Mouse (Mus musculus) myocyte (in vitro differentiated cells): ENCODE results near the gene Aen. TPM values are rescaled to one million over a fixed set of nuclear protein-coding genes. Genes with fewer than 3 reads are reported as not detected.
A peak's percentile ranks its signal among the peaks of the same experiment; 100 is the strongest.

Experiments
- H3K27me3 ChIP-seq: one replicate; pipeline ENCODE4 v1.6.1; 2011; ENCODE audit not compliant: control insufficient read depth, insufficient read depth, insufficient read length
- H3K36me3 ChIP-seq: one replicate; pipeline ENCODE4 v1.6.1; 2011; ENCODE audit not compliant: control insufficient read depth, insufficient read depth
- H3K4me2 ChIP-seq: one replicate; pipeline ENCODE4 v1.6.1; 2011; ENCODE audit warnings: low read depth, control low read depth
- H3K4me3 ChIP-seq: one replicate; pipeline ENCODE4 v1.5.1; 2011; ENCODE audit warnings: mild to moderate bottlenecking, control low read depth, moderate library complexity
- H3K79me2 ChIP-seq: one replicate; pipeline ENCODE4 v1.6.1; 2011; ENCODE audit not compliant: control insufficient read depth, insufficient read depth
- H3ac ChIP-seq: one replicate; pipeline ENCODE4 v1.6.1; 2011; ENCODE audit not compliant: control insufficient read depth, insufficient read length
- CEBPB ChIP-seq: IDR thresholded peaks from 2 replicates; pipeline ENCODE4 v1.6.1; 2011; ENCODE audit warnings: mild to moderate bottlenecking, moderate library complexity; ENCODE audit not compliant: poor library complexity, insufficient read depth, severe bottlenecking
- E2F4 ChIP-seq: IDR thresholded peaks from one replicate; pipeline ENCODE4 v1.6.1; 2011; ENCODE audit warnings: mild to moderate bottlenecking, control low read depth, moderate library complexity; ENCODE audit not compliant: insufficient read depth
- MAX ChIP-seq: IDR thresholded peaks from one replicate; pipeline ENCODE4 v1.6.1; 2011; ENCODE audit warnings: low read depth, mild to moderate bottlenecking, control low read depth
- MYOD1 ChIP-seq, 3 experiments: IDR thresholded peaks; one replicate each; pipeline ENCODE4 v1.6.1; 2011; ENCODE audit warnings: control low read depth in 2 of 3, low read depth in 2 of 3, mild to moderate bottlenecking in 2 of 3, moderate library complexity in 1 of 3; ENCODE audit not compliant: insufficient read length in 2 of 3, control insufficient read depth in 1 of 3
- MYOG ChIP-seq, 3 experiments: IDR thresholded peaks; one replicate each; pipeline ENCODE4 v1.6.1; 2011; ENCODE audit warnings: control low read depth in 2 of 3, low read depth in 2 of 3, mild to moderate bottlenecking in 2 of 3; ENCODE audit not compliant: insufficient read length in 2 of 3, control insufficient read depth in 1 of 3, insufficient read depth in 1 of 3
- POLR2A ChIP-seq: IDR thresholded peaks from one replicate; pipeline ENCODE4 v1.6.1; 2011; ENCODE audit warnings: low read depth, mild to moderate bottlenecking, control low read depth, moderate library complexity; ENCODE audit not compliant: insufficient read length
- POLR2AphosphoS2 ChIP-seq: IDR thresholded peaks from one replicate; pipeline ENCODE4 v1.6.1; 2011; ENCODE audit warnings: low read depth, control low read depth; ENCODE audit not compliant: insufficient read length
- REST ChIP-seq: IDR thresholded peaks from one replicate; pipeline ENCODE4 v1.6.1; 2011; ENCODE audit warnings: mild to moderate bottlenecking, control low read depth, moderate library complexity; ENCODE audit not compliant: insufficient read depth, insufficient read length
- SRF ChIP-seq: IDR thresholded peaks from one replicate; pipeline ENCODE4 v1.6.1; 2011; ENCODE audit warnings: low read depth; ENCODE audit not compliant: control insufficient read depth, insufficient read length
- TCF12 ChIP-seq: IDR thresholded peaks from one replicate; pipeline ENCODE4 v1.6.1; 2011; ENCODE audit warnings: mild to moderate bottlenecking, control low read depth; ENCODE audit not compliant: poor library complexity, insufficient read depth, severe bottlenecking
- TCF3 ChIP-seq: IDR thresholded peaks from one replicate; pipeline ENCODE4 v1.6.1; 2011; ENCODE audit warnings: low read depth, control low read depth; ENCODE audit not compliant: insufficient read length
- USF1 ChIP-seq: IDR thresholded peaks from one replicate; pipeline ENCODE4 v1.6.1; 2011; ENCODE audit warnings: low read depth, mild to moderate bottlenecking, control low read depth, moderate library complexity
- polyA plus RNA-seq: library from polyadenylated mRNA; unstranded; fragments of >200 nt; fragmentation: generic; extraction: Trizol; gene quantifications from one replicate; pipeline ENCODE4 v1.2.1, GENCODE M21; 2012; ENCODE audit warnings: missing spikeins

Aen gene
- 52.8 TPM for polyA plus RNA-seq

- H3K4me3 ChIP-seq = peak within 1 kb of the TSS; percentile 81
- peaks cover 31% of the 10 kb centered on the region for H3K79me2 ChIP-seq
- no peaks in the 10 kb centered on the region for H3K27me3 ChIP-seq
- peak within 1 kb of the TSS; percentile 7 for H3ac ChIP-seq
- H3K36me3 ChIP-seq = no peaks in the 10 kb centered on the region
- peak within 1 kb of the TSS; percentile 93 for H3K4me2 ChIP-seq
- no peak for TF ChIP-seq E2F4
- no peak for TF ChIP-seq POLR2AphosphoS2
- no peak for TF ChIP-seq MAX
- TF ChIP-seq SRF = peak; percentile 3
- TF ChIP-seq REST = no peak
- TF ChIP-seq CEBPB = no peak
- no peak for TF ChIP-seq TCF3
- no peak for TF ChIP-seq MYOG (IDR thresholded peaks at IDR 0.05; ENCODE audit: control insufficient read depth in 1 of 3, insufficient read depth in 1 of 3, insufficient read length in 2 of 3, low read depth in 2 of 3)
- TF ChIP-seq USF1 = no peak
- TF ChIP-seq POLR2A = peak; percentile 31
- no peak for TF ChIP-seq TCF12
- no peak for TF ChIP-seq MYOD1 (IDR thresholded peaks at IDR 0.05; ENCODE audit: control insufficient read depth in 1 of 3, insufficient read length in 2 of 3, low read depth in 2 of 3)
Observed at GRCm38 (mm10) chr7:78895653-78896333, at the start of gene Aen. Gene Aen, plus strand, starts transcription at chr7:78895854.

GRCm38 (mm10) chr7:78846066-78846716 is 49.5 kb upstream of the Aen start:
- Histone ChIP-seq H3K79me2 (peaks cover 11% of the 10 kb centered on the region), H3K36me3 (no peaks in the 10 kb centered on the region), H3K27me3 (no peaks in the 10 kb centered on the region), H3K4me3 (peak overlapping the region; percentile 80), H3ac (peak overlapping the region; percentile 61), H3K4me2 (peak overlapping the region; percentile 98)
- TF ChIP-seq TCF12 (no peak), MYOD1 (IDR thresholded peaks at IDR 0.05; ENCODE audit: control insufficient read depth in 1 of 3, insufficient read length in 2 of 3, low read depth in 2 of 3) (no peak), MYOG (IDR thresholded peaks at IDR 0.05; ENCODE audit: control insufficient read depth in 1 of 3, insufficient read depth in 1 of 3, insufficient read length in 2 of 3, low read depth in 2 of 3) (no peak), TCF3 (no peak), CEBPB (no peak), E2F4 (no peak), USF1 (no peak), POLR2A (no peak), SRF (no peak), REST (no peak), POLR2AphosphoS2 (no peak)

GRCm38 (mm10) chr7:78846737-78847434 is 48.8 kb upstream of the Aen start, which contains the start of gene Det1:
Gene Det1, minus strand, starts transcription at chr7:78847263.
- H3ac ChIP-seq = peak within 1 kb of the TSS; percentile 61
- peaks cover 11% of the 10 kb centered on the region for H3K79me2 ChIP-seq
- TF ChIP-seq CEBPB = no peak
- peak; percentile 68 for TF ChIP-seq POLR2A
- peak in 2 of 3 experiments; percentile 2 to 15 for TF ChIP-seq MYOG (IDR thresholded peaks at IDR 0.05; ENCODE audit: control insufficient read depth in 1 of 3, insufficient read depth in 1 of 3, insufficient read length in 2 of 3, low read depth in 2 of 3)
- peak; percentile 47 for TF ChIP-seq POLR2AphosphoS2
- TF ChIP-seq MAX = no peak
- H3K36me3 ChIP-seq = no peaks in the 10 kb centered on the region
- no peaks in the 10 kb centered on the region for H3K27me3 ChIP-seq
- peak within 1 kb of the TSS; percentile 80 for H3K4me3 ChIP-seq
- H3K4me2 ChIP-seq = peak within 1 kb of the TSS; percentile 98

DNA sequence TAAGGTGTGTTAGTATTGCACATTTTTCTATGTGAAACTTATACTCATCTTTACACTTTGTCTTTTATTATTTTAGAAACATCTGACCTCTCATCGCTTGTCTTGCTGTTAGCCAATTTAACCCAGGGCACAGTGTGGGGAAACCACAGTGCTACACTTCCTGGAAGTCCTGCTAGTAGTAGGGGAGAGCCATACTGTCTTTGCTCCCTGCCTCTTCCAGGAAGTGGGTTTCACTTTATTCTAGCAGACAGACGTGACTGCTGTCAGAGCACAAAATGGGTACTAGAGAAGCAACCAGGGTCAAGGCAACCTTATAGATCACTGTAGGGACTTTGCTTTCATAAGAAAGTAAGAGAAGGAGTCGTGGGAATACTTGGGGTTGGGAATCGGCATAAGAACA is 41.6 kb upstream of the Aen start:
- peaks cover 25% of the 10 kb centered on the region for H3K27me3 ChIP-seq
- H3K4me2 ChIP-seq = peak overlapping the region; percentile 34
- TF ChIP-seq SRF (no peak), TCF12 (no peak), MAX (no peak), MYOG (IDR thresholded peaks at IDR 0.05; ENCODE audit: control insufficient read depth in 1 of 3, insufficient read depth in 1 of 3, insufficient read length in 2 of 3, low read depth in 2 of 3) (no peak), E2F4 (no peak), USF1 (no peak)
- no peak overlapping the region for H3K4me3 ChIP-seq
- no peaks in the 10 kb centered on the region for H3K79me2 ChIP-seq
- no peak overlapping the region for H3ac ChIP-seq
- H3K36me3 ChIP-seq = no peaks in the 10 kb centered on the region
